Comparison of ENCODE assay signal across 14 mouse cellular contexts in the genomic region with DNA sequence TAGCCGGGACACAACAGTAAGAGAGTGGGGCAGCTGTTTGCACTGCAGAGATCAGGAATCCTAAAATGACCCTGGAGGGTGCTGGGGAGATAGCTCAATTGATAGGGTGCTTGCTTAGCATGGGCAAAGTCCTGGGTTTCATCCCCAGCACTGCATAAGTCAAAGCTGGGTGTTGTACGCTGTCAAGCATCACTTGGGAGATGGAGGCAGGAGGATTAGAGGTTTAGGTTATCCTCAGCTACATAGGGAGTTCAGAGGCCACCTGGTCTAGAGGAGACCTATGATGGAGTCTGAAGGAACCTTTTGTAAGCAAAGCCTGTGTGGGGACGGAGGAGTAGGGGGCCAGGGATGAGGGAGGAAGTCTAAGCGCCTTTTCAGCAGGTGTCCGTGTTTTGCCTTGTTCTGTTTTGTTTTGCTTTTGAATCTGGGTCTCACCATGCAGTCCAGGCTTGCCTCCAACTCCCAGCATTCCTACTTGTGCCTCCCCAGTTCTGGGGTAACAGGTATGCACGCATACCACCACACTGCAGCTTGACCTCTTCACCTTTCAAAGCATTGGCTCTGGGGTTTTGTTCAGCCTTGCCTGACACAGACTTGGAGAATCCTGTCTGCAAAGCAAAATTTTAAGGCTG. TPM values are rescaled to one million over a fixed set of nuclear protein-coding genes. Genes with fewer than 3 reads are reported as not detected.
A peak's percentile ranks its signal among the peaks of the same experiment; 100 is the strongest.
DNase-seq lines count a peak whose midpoint lies in the region; ATAC-seq and TF ChIP-seq lines count a peak whose summit lies in the region.
"Had no signal": no experiment of that assay in that cellular context is flagged by ENCODE, and none has a peak within 500 bp of the region (broad histone marks: within the 10 kb centered on the region; RNA-seq: fewer than 3 reads in every experiment).

No protein-coding gene starts in this region.

- H3K4me1 ChIP-seq in heart, embryonic 16.5 days (ENCODE audit: control insufficient read depth, insufficient read depth, low read length): no peaks in the 10 kb centered on the region
- H3K4me1 ChIP-seq in heart, embryonic 12.5 days (replicated peaks): no peaks in the 10 kb centered on the region
- peaks cover 2% of the 10 kb centered on the region; the same call in 1 of the 2 replicates for H3K4me1 ChIP-seq in bone marrow, adult 2 months (ENCODE audit: control insufficient read depth, insufficient read depth, low read length)
- H3K4me1 ChIP-seq in hindbrain, postnatal 0 days (ENCODE audit: insufficient read depth, low read length): no peaks in the 10 kb centered on the region

- no peak for TF ChIP-seq CTCF in bone marrow, adult 2 months (IDR thresholded peaks at IDR 0.05; ENCODE audit: control insufficient read depth, insufficient read depth, low read length)
- no peak for TF ChIP-seq CTCF in hindbrain, postnatal 0 days (IDR thresholded peaks at IDR 0.05; ENCODE audit: low read depth)

- peak overlapping the region; percentile 30 for H3K4me3 ChIP-seq in heart, embryonic 16.5 days (ENCODE audit: low read length)
- no peak overlapping the region for H3K4me3 ChIP-seq in heart, embryonic 12.5 days
- H3K4me3 ChIP-seq in bone marrow, adult 2 months (replicated peaks; ENCODE audit: control insufficient read depth, low read depth, low read length): peak overlapping the region; percentile 89
- H3K4me3 ChIP-seq in hindbrain, postnatal 0 days (ENCODE audit: low read length): no peak overlapping the region
- H3K4me3 ChIP-seq: heart, adult 2 months had no signal

- TF ChIP-seq POLR2A in bone marrow, adult 2 months (IDR thresholded peaks at IDR 0.05; ENCODE audit: borderline replicate concordance, control insufficient read depth, low read depth, low read length): no peak

- whole genome bisulfite sequencing in heart, embryonic 16.5 days: 66% methylated on average over 6 of the region's 6 CpGs
- 73% methylated on average over 6 of the region's 6 CpGs for WGBS in heart, embryonic 12.5 days
- WGBS in bone marrow, adult 2 months: 4% methylated on average over 6 of the region's 6 CpGs
- 70% methylated on average over 6 of the region's 6 CpGs for WGBS in hindbrain, postnatal 0 days

- H3K9me3 ChIP-seq in heart, embryonic 16.5 days (replicated peaks; ENCODE audit: control insufficient read depth, low read length): no peaks in the 10 kb centered on the region
- H3K9me3 ChIP-seq in heart, embryonic 12.5 days (replicated peaks): no peaks in the 10 kb centered on the region
- H3K9me3 ChIP-seq in hindbrain, postnatal 0 days (ENCODE audit: low read length): no peaks in the 10 kb centered on the region

- peak overlapping the region; percentile 37 for H3K4me2 ChIP-seq in heart, embryonic 16.5 days (ENCODE audit: low read depth, low read length)
- no peak overlapping the region for H3K4me2 ChIP-seq in heart, embryonic 12.5 days
- no peak overlapping the region for H3K4me2 ChIP-seq in hindbrain, postnatal 0 days (ENCODE audit: low read depth, low read length)

- H3K27ac ChIP-seq in heart, embryonic 16.5 days (ENCODE audit: low read length): peak overlapping the region; percentile 48; the same call in 1 of the 2 replicates
- H3K27ac ChIP-seq in heart, embryonic 12.5 days (ENCODE audit: poor library complexity, severe bottlenecking): no peak overlapping the region
- peak overlapping the region; percentile 81 for H3K27ac ChIP-seq in bone marrow, adult 2 months (ENCODE audit: control insufficient read depth, insufficient read depth, low read depth, low read length, poor library complexity)
- no peak overlapping the region for H3K27ac ChIP-seq in hindbrain, postnatal 0 days
- H3K27ac ChIP-seq: heart, adult 2 months had no signal

- no peaks in the 10 kb centered on the region for H3K27me3 ChIP-seq in heart, embryonic 16.5 days (ENCODE audit: control insufficient read depth, insufficient read depth, low read length)
- no peaks in the 10 kb centered on the region for H3K27me3 ChIP-seq in heart, embryonic 12.5 days (replicated peaks)
- H3K27me3 ChIP-seq in hindbrain, postnatal 0 days (ENCODE audit: insufficient read depth, low read length): no peaks in the 10 kb centered on the region

- no peak for ATAC-seq in heart, embryonic 16.5 days (replicated peaks; ENCODE audit: extremely low read depth, insufficient read depth, low FRiP score)
- no peak for ATAC-seq in heart, embryonic 12.5 days (ENCODE audit: insufficient number of reproducible peaks, low FRiP score)
- 0 out of 2 replicates have a peak, but pooled peaks have one; percentile 0 for ATAC-seq in megakaryocyte, adult 5-6 weeks (ENCODE audit: poor library complexity, severe bottlenecking)
- ATAC-seq in hindbrain, postnatal 0 days: no peak
- no peak for ATAC-seq in megakaryocyte progenitor cell, adult 5-6 weeks (replicated peaks; ENCODE audit: poor library complexity)

- peak; percentile 49 for DNase-seq in thymus, postnatal 0 days (ENCODE audit: low spot score)
- DNase-seq in hindbrain, postnatal 0 days (ENCODE audit: low spot score): no peak
- DNase-seq in ovary, postnatal 14 days (ENCODE audit: low spot score): no peak
- DNase-seq: adrenal gland, adult 8-10 months; kidney, adult 18-20 months had no signal

- peak overlapping the region; percentile 34; the same call in 1 of the 2 replicates for H3K9ac ChIP-seq in heart, embryonic 16.5 days (ENCODE audit: low read length)
- H3K9ac ChIP-seq in heart, embryonic 12.5 days: no peak overlapping the region
- no peak overlapping the region for H3K9ac ChIP-seq in hindbrain, postnatal 0 days (replicated peaks; ENCODE audit: low read length)

- no peaks in the 10 kb centered on the region for H3K36me3 ChIP-seq in heart, embryonic 16.5 days (ENCODE audit: control insufficient read depth, insufficient read depth)
- H3K36me3 ChIP-seq in heart, embryonic 12.5 days: no peaks in the 10 kb centered on the region
- H3K36me3 ChIP-seq in hindbrain, postnatal 0 days (ENCODE audit: insufficient read depth, low read length): no peaks in the 10 kb centered on the region

RNA-seq across cellular contexts. Expression of a gene that starts 0.7 kb away (rescaled TPM):
- 0.84 and 1.6 TPM in 2 replicates for polyA plus RNA-seq in heart, embryonic 16.5 days (2015; fragmentation: Nextera tagmentation; extraction: Ambion mirVana)
- not detected in 2 replicates for polyA plus RNA-seq in heart, embryonic 12.5 days (2016; fragmentation: Nextera tagmentation; extraction: Ambion mirVana)
- polyA plus RNA-seq in bone marrow, adult 2 months (2011; ENCODE audit: insufficient read depth, insufficient read length, low replicate concordance, missing spikeins): 14.8 and 30.1 TPM in 2 replicates
- total RNA-seq in megakaryocyte, adult 5-6 weeks (2015): 17.0 and 17.9 TPM in 2 replicates
- 30.3 and 35.7 TPM in 2 replicates for total RNA-seq in megakaryocyte, adult 5-6 weeks (2017)
- polyA plus RNA-seq in thymus, postnatal 0 days (2015; fragmentation: Nextera tagmentation; extraction: Ambion mirVana): 15.1 and 22.3 TPM in 2 replicates
- not detected in 2 replicates for total RNA-seq in hindbrain, postnatal 0 days (2014; rRNA removed)
- polyA plus RNA-seq in hindbrain, postnatal 0 days (2015; fragmentation: Nextera tagmentation; extraction: Ambion mirVana): 0.09 TPM in 1 of 2 replicates, not detected in the other
- total RNA-seq in megakaryocyte progenitor cell, adult 5-6 weeks (2015): 6.6 and 10.0 TPM in 2 replicates
- total RNA-seq in megakaryocyte progenitor cell, adult 5-6 weeks (2017): 16.5 and 23.9 TPM in 2 replicates
- total RNA-seq: layer of hippocampus, adult 18-20 months; left cerebral cortex, postnatal 25 days had no signal
- polyA plus RNA-seq: hindbrain, embryonic 11.5 days had no signal

RNA-seq across cellular contexts. Expression of a gene that starts 38.9 kb away (rescaled TPM):
- 6.5 and 6.8 TPM in 2 replicates for polyA plus RNA-seq in heart, embryonic 16.5 days (2015; fragmentation: Nextera tagmentation; extraction: Ambion mirVana)
- polyA plus RNA-seq in heart, embryonic 12.5 days (2016; fragmentation: Nextera tagmentation; extraction: Ambion mirVana): 7.1 and 8.2 TPM in 2 replicates
- polyA plus RNA-seq in bone marrow, adult 2 months (2011; ENCODE audit: insufficient read depth, insufficient read length, low replicate concordance, missing spikeins): 15.2 and 34.7 TPM in 2 replicates
- total RNA-seq in megakaryocyte, adult 5-6 weeks (2015): 43.8 and 45.0 TPM in 2 replicates
- total RNA-seq in megakaryocyte, adult 5-6 weeks (2017): 38.4 and 45.7 TPM in 2 replicates
- 7.3 and 9.2 TPM in 2 replicates for polyA plus RNA-seq in thymus, postnatal 0 days (2015; fragmentation: Nextera tagmentation; extraction: Ambion mirVana)
- total RNA-seq in hindbrain, postnatal 0 days (2014; rRNA removed): 45.6 and 50.0 TPM in 2 replicates
- 5.4 and 5.5 TPM in 2 replicates for polyA plus RNA-seq in hindbrain, postnatal 0 days (2015; fragmentation: Nextera tagmentation; extraction: Ambion mirVana)
- total RNA-seq in megakaryocyte progenitor cell, adult 5-6 weeks (2015): 22.6 and 28.9 TPM in 2 replicates
- total RNA-seq in megakaryocyte progenitor cell, adult 5-6 weeks (2017): 22.9 and 25.5 TPM in 2 replicates

Comparison
In these comparisons a context has a peak if more than half of its experiments do, and no peak if none do; other contexts are left out.
1. H3K27ac ChIP-seq: peak in heart, embryonic 16.5 days (single experiment) and bone marrow, adult 2 months (single experiment); none in heart, embryonic 12.5 days (single experiment) and hindbrain, postnatal 0 days (single experiment).
2. H3K4me3 ChIP-seq: peak in heart, embryonic 16.5 days (single experiment) and bone marrow, adult 2 months (single experiment); none in heart, embryonic 12.5 days (single experiment) and hindbrain, postnatal 0 days (single experiment).